Mouse (Mus musculus) heart, adult 2 months (tissue): ENCODE measurements around the gene Adam22.

Experiments
- CTCF ChIP-seq: fragments of 200-600 bp; IDR thresholded peaks from 2 replicates; pipeline ENCODE4 v1.8.1; 2022; ENCODE audit warnings: antibody characterized with exemption, mild to moderate bottlenecking, moderate library complexity
- POLR2A ChIP-seq: fragments of 200-500 bp; IDR thresholded peaks from 2 replicates; pipeline ENCODE4 v1.6.1; 2011; ENCODE audit warnings: mild to moderate bottlenecking, low read depth, low read length, control low read depth; ENCODE audit not compliant: insufficient read depth

GRCm38 (mm10) chr5:8215841-8216240 lies 152.1 kb downstream of the Adam22 start:
- no peak for TF ChIP-seq POLR2A
- no peak for TF ChIP-seq CTCF
